Mouse (Mus musculus): ENCODE data around the gene Setdb1. TPM values are rescaled to one million over a fixed set of nuclear protein-coding genes. Genes with fewer than 3 reads are reported as not detected.
"Not testable (repeated sequence)": the region's sequence is repeated elsewhere in the genome, so short reads cannot be mapped to it uniquely, and the experiment has no call there.

Gene Setdb1
- polyA plus RNA-seq (2014; fragmentation: Nextera tagmentation; extraction: Ambion mirVana) = 45.2 and 51.3 TPM in 2 replicates

GRCm38 (mm10) chr3:95356701-95357449 is at the start of gene Setdb1:
Gene Setdb1 (minus strand): TSS chr3:95357202.
- Histone ChIP-seq H3K4me2 (ENCODE audit: low read length) (peak within 1 kb of the TSS; percentile 38), H3K9ac (ENCODE audit: low read length) (peak within 1 kb of the TSS; percentile 37; the same call in 1 of the 2 replicates), H3K36me3 (ENCODE audit: control insufficient read depth, insufficient read depth, low read length) (peaks cover 21% of the 10 kb centered on the region), H3K4me3 (ENCODE audit: low read depth, low read length) (peak within 1 kb of the TSS; percentile 46)
- DNase-seq (ENCODE audit: low spot score) = peak; percentile 97
- H3K27ac ChIP-seq (ENCODE audit: low read depth); H3K4me1 ChIP-seq (replicated peaks; ENCODE audit: control insufficient read depth, insufficient read depth, low read length); H3K27me3 ChIP-seq (replicated peaks; ENCODE audit: control insufficient read depth, insufficient read depth, low read length); H3K9me3 ChIP-seq (ENCODE audit: control insufficient read depth, low read length): not testable (repeated sequence)
- ATAC-seq (replicated peaks; ENCODE audit: low FRiP score, low TSS enrichment, low read depth) = peak; percentile 97
- WGBS = under 1% methylated on average over 32 of the region's 57 CpGs

- ATAC-seq (replicated peaks; ENCODE audit: low FRiP score, low TSS enrichment, low read depth) (no peak), DNase-seq (ENCODE audit: low spot score) (no peak)
- Histone ChIP-seq H3K4me1 (replicated peaks; ENCODE audit: control insufficient read depth, insufficient read depth, low read length) (no peaks in the 10 kb centered on the region), H3K27me3 (replicated peaks; ENCODE audit: control insufficient read depth, insufficient read depth, low read length) (no peaks in the 10 kb centered on the region), H3K27ac (ENCODE audit: low read depth) (no peak within 1 kb of the TSS), H3K9ac (ENCODE audit: low read length) (no peak within 1 kb of the TSS), H3K4me3 (ENCODE audit: low read depth, low read length) (no peak within 1 kb of the TSS), H3K4me2 (ENCODE audit: low read length) (no peak within 1 kb of the TSS), H3K36me3 (ENCODE audit: control insufficient read depth, insufficient read depth, low read length) (no peaks in the 10 kb centered on the region), H3K9me3 (ENCODE audit: control insufficient read depth, low read length) (no peaks in the 10 kb centered on the region)
- 93% methylated on average over 3 of the region's 3 CpGs for WGBS
Measured at GRCm38 (mm10) chr3:95402741-95403140, 45.7 kb upstream of the Setdb1 start, which contains the start of gene 4930558C23Rik. Gene 4930558C23Rik (minus strand): TSS chr3:95402841.

DNA sequence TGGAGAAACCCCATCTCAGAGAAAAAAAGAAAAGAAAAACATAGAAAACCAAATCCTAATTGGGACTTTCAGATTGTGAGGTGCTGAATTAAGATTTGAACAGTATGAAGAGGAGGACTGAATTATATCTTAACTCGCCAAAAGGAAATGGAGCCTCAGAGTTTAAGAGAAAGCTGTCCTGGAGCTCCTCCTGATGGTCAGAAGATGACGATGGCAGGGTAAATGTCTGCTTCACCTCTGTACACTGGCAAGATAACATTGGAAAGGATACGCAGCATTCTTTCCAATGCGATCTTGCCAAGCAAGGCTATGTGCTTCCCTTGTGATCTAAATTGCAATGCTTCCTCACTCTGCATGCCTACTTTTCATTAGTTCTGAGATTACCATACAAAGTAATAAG is 37.4 kb upstream of the Setdb1 start:
- WGBS = 88% methylated on average over 4 of the region's 4 CpGs
- no peaks in the 10 kb centered on the region for H3K36me3 ChIP-seq (ENCODE audit: control insufficient read depth, insufficient read depth, low read length)
- H3K27me3 ChIP-seq (replicated peaks; ENCODE audit: control insufficient read depth, insufficient read depth, low read length) = no peaks in the 10 kb centered on the region
- ATAC-seq (replicated peaks; ENCODE audit: low FRiP score, low TSS enrichment, low read depth) (no peak), DNase-seq (ENCODE audit: low spot score) (no peak)
- no peaks in the 10 kb centered on the region for H3K4me1 ChIP-seq (replicated peaks; ENCODE audit: control insufficient read depth, insufficient read depth, low read length)
- peaks cover 5% of the 10 kb centered on the region; the same call in 1 of the 2 replicates for H3K9me3 ChIP-seq (ENCODE audit: control insufficient read depth, low read length)
- no peak overlapping the region for H3K4me3 ChIP-seq (ENCODE audit: low read depth, low read length)
- no peak overlapping the region for H3K4me2 ChIP-seq (ENCODE audit: low read length)
- H3K9ac ChIP-seq (ENCODE audit: low read length) = no peak overlapping the region
- H3K27ac ChIP-seq (ENCODE audit: low read depth) = no peak overlapping the region

DNA sequence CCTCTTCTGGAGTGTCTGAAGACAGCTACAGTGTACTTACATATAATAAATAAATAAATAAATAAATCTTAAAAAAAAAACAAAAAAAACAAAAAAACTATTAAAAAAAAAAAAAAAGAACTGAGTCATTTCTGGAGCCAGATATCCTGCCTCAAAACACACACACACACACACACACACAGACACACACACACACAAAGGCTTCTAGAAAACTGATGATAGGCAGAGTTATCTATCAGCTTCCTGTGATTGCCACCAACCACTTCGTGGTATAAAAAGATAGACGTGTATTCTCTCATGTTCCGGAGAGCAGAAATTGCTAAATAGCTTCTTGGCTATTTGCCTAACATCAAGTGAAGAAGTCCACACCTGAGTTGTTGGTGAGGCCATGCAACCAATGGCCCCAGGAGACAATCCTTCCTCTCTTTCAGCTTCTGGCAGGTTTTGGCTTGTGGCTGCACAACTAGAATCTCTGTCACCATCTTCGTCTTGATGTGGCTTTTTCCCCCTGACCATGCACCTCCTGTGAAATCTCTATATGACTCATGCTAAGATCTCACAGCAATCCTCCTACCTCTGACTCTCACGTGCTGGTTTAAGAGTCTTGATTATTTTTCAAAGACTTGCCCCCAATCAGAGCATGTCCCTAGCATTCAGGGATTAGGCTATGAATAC is 28.5 kb upstream of the Setdb1 start:
- H3K36me3 ChIP-seq (ENCODE audit: control insufficient read depth, insufficient read depth, low read length) = no peaks in the 10 kb centered on the region
- no peak overlapping the region for H3K4me2 ChIP-seq (ENCODE audit: low read length)
- no peaks in the 10 kb centered on the region for H3K9me3 ChIP-seq (ENCODE audit: control insufficient read depth, low read length)
- no peak overlapping the region for H3K9ac ChIP-seq (ENCODE audit: low read length)
- H3K27ac ChIP-seq (ENCODE audit: low read depth) = no peak overlapping the region
- no peaks in the 10 kb centered on the region for H3K27me3 ChIP-seq (replicated peaks; ENCODE audit: control insufficient read depth, insufficient read depth, low read length)
- no peak for ATAC-seq (replicated peaks; ENCODE audit: low FRiP score, low TSS enrichment, low read depth)
- 88% methylated on average over 5 of the region's 5 CpGs for WGBS
- no peak overlapping the region for H3K4me3 ChIP-seq (ENCODE audit: low read depth, low read length)
- no peaks in the 10 kb centered on the region for H3K4me1 ChIP-seq (replicated peaks; ENCODE audit: control insufficient read depth, insufficient read depth, low read length)
- no peak for DNase-seq (ENCODE audit: low spot score)

DNA sequence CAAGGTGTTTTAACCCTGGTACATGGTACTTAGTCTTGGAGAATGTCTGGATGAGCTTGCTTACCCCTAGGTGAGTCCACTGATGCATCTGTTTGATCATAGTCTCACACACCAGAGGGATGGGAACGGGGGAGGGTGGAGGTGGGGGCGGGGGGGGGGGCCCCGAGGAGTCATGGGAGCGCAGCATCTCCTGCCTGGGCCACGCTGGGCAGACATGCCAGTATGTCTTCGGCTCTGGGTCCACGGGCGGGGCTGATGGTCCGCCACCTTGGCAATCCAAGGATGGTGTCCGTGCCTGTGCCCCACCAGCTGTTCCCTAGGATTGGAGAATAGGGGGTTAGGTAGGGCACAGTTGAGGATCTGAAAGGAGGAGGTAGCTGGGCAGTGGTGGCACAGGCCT is 16.2 kb upstream of the Setdb1 start:
- Histone ChIP-seq H3K9me3 (ENCODE audit: control insufficient read depth, low read length) (peaks cover 14% of the 10 kb centered on the region; the same call in 1 of the 2 replicates), H3K9ac (ENCODE audit: low read length) (no peak overlapping the region), H3K4me2 (ENCODE audit: low read length) (no peak overlapping the region), H3K36me3 (ENCODE audit: control insufficient read depth, insufficient read depth, low read length) (no peaks in the 10 kb centered on the region), H3K27ac (ENCODE audit: low read depth) (no peak overlapping the region), H3K4me1 (replicated peaks; ENCODE audit: control insufficient read depth, insufficient read depth, low read length) (no peaks in the 10 kb centered on the region), H3K4me3 (ENCODE audit: low read depth, low read length) (no peak overlapping the region), H3K27me3 (replicated peaks; ENCODE audit: control insufficient read depth, insufficient read depth, low read length) (no peaks in the 10 kb centered on the region)
- WGBS = 83% methylated on average over 10 of the region's 10 CpGs
- DNase-seq (ENCODE audit: low spot score) (no peak), ATAC-seq (replicated peaks; ENCODE audit: low FRiP score, low TSS enrichment, low read depth) (no peak)

DNA sequence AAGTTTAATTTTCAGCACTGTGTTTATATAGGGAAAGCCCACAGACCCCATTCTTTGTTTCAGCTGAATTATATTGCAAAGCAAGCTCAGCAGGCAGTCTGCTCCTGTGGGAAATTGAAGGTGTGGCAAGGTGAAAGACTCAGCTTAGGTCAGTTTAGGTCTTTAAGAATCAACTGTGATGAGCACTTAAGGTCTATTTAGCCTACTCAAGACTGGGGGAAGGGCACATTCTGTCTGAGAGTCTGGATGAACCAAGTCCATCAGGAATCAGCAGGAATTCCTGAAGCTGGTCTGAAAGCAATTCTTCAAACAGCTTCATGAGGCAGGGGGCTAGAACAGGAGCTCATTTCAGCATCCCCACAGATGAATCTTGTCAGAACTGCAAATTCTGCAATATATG is 13.1 kb upstream of the Setdb1 start:
- H3K4me3 ChIP-seq (ENCODE audit: low read depth, low read length) = no peak overlapping the region
- H3K9me3 ChIP-seq (ENCODE audit: control insufficient read depth, low read length) = 0 out of 2 replicates have a peak, but pooled peaks cover 4% of the 10 kb centered on the region
- H3K36me3 ChIP-seq (ENCODE audit: control insufficient read depth, insufficient read depth, low read length) = no peaks in the 10 kb centered on the region
- no peak overlapping the region for H3K9ac ChIP-seq (ENCODE audit: low read length)
- H3K4me2 ChIP-seq (ENCODE audit: low read length) = no peak overlapping the region
- no peaks in the 10 kb centered on the region for H3K4me1 ChIP-seq (replicated peaks; ENCODE audit: control insufficient read depth, insufficient read depth, low read length)
- no peaks in the 10 kb centered on the region for H3K27me3 ChIP-seq (replicated peaks; ENCODE audit: control insufficient read depth, insufficient read depth, low read length)
- no peak overlapping the region for H3K27ac ChIP-seq (ENCODE audit: low read depth)
- no peak for ATAC-seq (replicated peaks; ENCODE audit: low FRiP score, low TSS enrichment, low read depth)
- DNase-seq (ENCODE audit: low spot score) = no peak

GRCm38 (mm10) chr3:95360276-95360675 is 3.3 kb upstream of the Setdb1 start:
- H3K4me3 ChIP-seq (ENCODE audit: low read depth, low read length); H3K27ac ChIP-seq (ENCODE audit: low read depth); H3K27me3 ChIP-seq (replicated peaks; ENCODE audit: control insufficient read depth, insufficient read depth, low read length); H3K9me3 ChIP-seq (ENCODE audit: control insufficient read depth, low read length); ATAC-seq (replicated peaks; ENCODE audit: low FRiP score, low TSS enrichment, low read depth); H3K4me2 ChIP-seq (ENCODE audit: low read length); H3K4me1 ChIP-seq (replicated peaks; ENCODE audit: control insufficient read depth, insufficient read depth, low read length); H3K9ac ChIP-seq (ENCODE audit: low read length); DNase-seq (ENCODE audit: low spot score); H3K36me3 ChIP-seq (ENCODE audit: control insufficient read depth, insufficient read depth, low read length): not testable (repeated sequence)
- 77% methylated on average over 3 of the region's 3 CpGs for WGBS

DNA sequence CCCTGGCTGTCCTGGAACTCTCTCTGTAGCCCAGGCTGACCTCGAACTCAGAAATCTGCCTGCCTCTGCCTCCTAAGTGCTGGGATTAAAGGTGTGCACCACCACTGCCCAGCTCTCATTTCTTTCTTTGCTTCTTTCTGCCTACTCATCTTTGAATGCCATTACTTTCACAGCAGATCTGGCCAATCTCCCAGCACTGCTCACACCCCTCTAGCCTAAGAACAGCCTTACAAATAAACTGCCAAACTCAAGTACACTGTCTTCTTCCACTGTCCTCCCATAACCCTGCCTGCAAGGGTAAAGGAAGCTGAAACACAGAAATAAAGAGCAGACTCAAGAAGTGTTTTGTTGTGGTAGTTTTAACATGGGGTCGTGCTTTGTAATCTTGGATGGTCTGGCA is 744 bp upstream of the Setdb1 start:
- Histone ChIP-seq H3K9me3 (ENCODE audit: control insufficient read depth, low read length) (no peaks in the 10 kb centered on the region), H3K4me1 (replicated peaks; ENCODE audit: control insufficient read depth, insufficient read depth, low read length) (no peaks in the 10 kb centered on the region), H3K4me3 (ENCODE audit: low read depth, low read length) (no peak overlapping the region), H3K27me3 (replicated peaks; ENCODE audit: control insufficient read depth, insufficient read depth, low read length) (no peaks in the 10 kb centered on the region), H3K36me3 (ENCODE audit: control insufficient read depth, insufficient read depth, low read length) (peaks cover 12% of the 10 kb centered on the region), H3K9ac (ENCODE audit: low read length) (no peak overlapping the region), H3K4me2 (ENCODE audit: low read length) (no peak overlapping the region), H3K27ac (ENCODE audit: low read depth) (no peak overlapping the region)
- 92% methylated on average over 2 of the region's 2 CpGs for WGBS
- ATAC-seq (replicated peaks; ENCODE audit: low FRiP score, low TSS enrichment, low read depth) (no peak), DNase-seq (ENCODE audit: low spot score) (peak; percentile 49)
